Mouse (Mus musculus): ENCODE results near the gene Plg. TPM values are rescaled to one million over a fixed set of nuclear protein-coding genes. Genes with fewer than 3 reads are reported as not detected.

Gene Plg
- total RNA-seq, 2 experiments from 2014 or later = not detected

- peak; percentile 68 for DNase-seq
- no peak for TF ChIP-seq CTCF (IDR thresholded peaks at IDR 0.05)
- intact Hi-C loops (cut with DNase I) = no loop called here
- Histone ChIP-seq H3K4me3 (no peak overlapping the region), H3K27ac (no peak overlapping the region)
These were observed 31.0 kb downstream of the Plg start for GRCm38 (mm10) chr17:12409346-12409944.

DNA sequence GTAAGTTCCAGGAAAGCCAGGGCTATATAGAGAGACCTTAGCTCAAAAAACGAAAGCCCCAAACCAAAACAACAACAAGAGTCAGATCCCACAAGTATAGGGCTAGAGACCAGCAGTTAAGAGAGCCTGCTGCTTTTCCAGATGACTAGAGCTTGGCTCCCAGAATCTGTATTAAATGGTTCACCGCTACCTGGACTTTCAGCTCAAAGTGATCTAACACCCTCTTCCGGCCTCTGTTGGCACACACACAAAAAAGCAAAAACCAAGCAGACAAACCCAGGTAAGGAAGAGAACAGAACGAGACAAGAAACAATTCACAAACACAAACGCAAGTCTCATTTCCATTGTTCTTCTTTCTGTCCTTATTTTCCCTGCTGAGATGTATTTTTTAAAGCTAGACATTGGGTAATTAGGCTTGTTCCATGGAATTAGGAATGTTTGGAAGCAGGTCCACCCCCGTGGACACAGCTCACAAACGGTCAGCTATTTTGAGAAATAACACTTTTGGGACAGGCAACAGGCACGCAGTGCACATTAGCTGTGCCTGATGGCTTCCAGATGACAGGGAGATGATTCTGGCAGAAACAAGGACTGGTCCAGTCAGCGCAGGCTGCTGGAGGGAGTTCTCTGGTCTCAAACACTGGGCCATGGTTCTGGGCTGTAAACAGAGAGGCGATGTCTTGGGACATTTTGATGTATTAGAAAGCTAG is 33.9 kb downstream of the Plg start:
- peak; percentile 71 for DNase-seq
- intact Hi-C loops (cut with DNase I) = no loop called here
- Histone ChIP-seq H3K4me3 (no peak overlapping the region), H3K27ac (peak overlapping the region; percentile 68)
- TF ChIP-seq CTCF (IDR thresholded peaks at IDR 0.05) = no peak

- no peak for DNase-seq
- intact Hi-C loops (cut with DNase I) = no loop called here
- TF ChIP-seq CTCF (IDR thresholded peaks at IDR 0.05) = no peak
- Histone ChIP-seq H3K4me3 (no peak overlapping the region), H3K27ac (peak overlapping the region; percentile 68)
These were observed 34.5 kb downstream of the Plg start for GRCm38 (mm10) chr17:12412891-12413237.

DNA sequence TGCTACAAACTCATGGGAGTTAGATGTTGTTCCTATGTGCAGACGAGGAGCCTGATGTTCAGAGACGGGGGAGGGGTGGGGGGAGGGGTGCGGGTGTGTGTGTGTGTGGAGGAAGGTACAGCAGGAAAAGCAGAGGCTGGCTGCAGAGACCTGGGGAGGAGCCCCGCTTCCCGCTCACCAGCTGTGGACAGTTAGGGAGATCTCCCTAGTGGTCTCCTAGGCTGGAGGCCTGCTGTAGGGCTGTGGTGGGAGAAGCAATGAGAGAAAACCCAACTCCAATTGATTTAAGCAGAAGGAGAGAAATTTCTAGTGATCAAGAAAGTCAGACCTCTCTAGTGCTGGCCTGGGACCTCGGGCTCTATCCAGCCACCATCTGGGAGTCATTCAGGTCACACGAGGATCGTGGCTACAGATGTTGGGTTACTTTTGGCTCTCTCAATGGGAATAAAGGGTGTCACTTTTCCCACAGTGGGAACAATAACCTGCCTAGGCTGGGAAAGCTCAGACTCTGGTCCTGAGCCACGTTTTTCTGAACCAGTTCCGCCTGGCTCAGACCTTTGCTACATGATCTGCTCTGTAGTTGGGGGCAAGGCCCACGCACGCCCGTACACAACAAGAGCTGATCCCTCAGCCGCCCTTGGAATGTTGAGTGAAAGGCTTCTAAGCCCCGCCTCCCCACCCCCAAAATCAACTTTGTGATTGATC is 36.8 kb downstream of the Plg start:
- intact Hi-C loops (cut with DNase I) = loop anchor here (1.0 kb wide), 1 partner anchor 245 kb away; no protein-coding TSS in a partner anchor
- DNase-seq = peak; percentile 66
- H3K4me3 ChIP-seq = no peak overlapping the region
- TF ChIP-seq CTCF (IDR thresholded peaks at IDR 0.05) = no peak
- peak overlapping the region; percentile 77 for H3K27ac ChIP-seq

- no peak for DNase-seq
- TF ChIP-seq CTCF (IDR thresholded peaks at IDR 0.05) = no peak
- intact Hi-C loops (cut with DNase I) = loop anchor here (1.0 kb wide), 4 partner anchors 40 to 395 kb away; no protein-coding TSS in a partner anchor
- Histone ChIP-seq H3K4me3 (no peak overlapping the region), H3K27ac (peak overlapping the region; percentile 77)
These were observed 37.3 kb downstream of the Plg start for GRCm38 (mm10) chr17:12415741-12416140.

- Histone ChIP-seq H3K4me3 (no peak overlapping the region), H3K27ac (peak overlapping the region; percentile 77)
- peak; percentile 82 for TF ChIP-seq CTCF (IDR thresholded peaks at IDR 0.05)
- DNase-seq = peak; percentile 86
- intact Hi-C loops (cut with DNase I) = loop anchor here (1.0 kb wide), 3 partner anchors 39 to 394 kb away; no protein-coding TSS in a partner anchor
These were observed 38.0 kb downstream of the Plg start for GRCm38 (mm10) chr17:12416250-12416895.

- TF ChIP-seq CTCF (IDR thresholded peaks at IDR 0.05) = no peak
- Histone ChIP-seq H3K27ac (peak overlapping the region; percentile 76), H3K4me3 (peak overlapping the region; percentile 8)
- DNase-seq = peak; percentile 78
- intact Hi-C loops (cut with DNase I) = no loop called here
These were observed 41.2 kb downstream of the Plg start for GRCm38 (mm10) chr17:12419491-12420079.

DNA sequence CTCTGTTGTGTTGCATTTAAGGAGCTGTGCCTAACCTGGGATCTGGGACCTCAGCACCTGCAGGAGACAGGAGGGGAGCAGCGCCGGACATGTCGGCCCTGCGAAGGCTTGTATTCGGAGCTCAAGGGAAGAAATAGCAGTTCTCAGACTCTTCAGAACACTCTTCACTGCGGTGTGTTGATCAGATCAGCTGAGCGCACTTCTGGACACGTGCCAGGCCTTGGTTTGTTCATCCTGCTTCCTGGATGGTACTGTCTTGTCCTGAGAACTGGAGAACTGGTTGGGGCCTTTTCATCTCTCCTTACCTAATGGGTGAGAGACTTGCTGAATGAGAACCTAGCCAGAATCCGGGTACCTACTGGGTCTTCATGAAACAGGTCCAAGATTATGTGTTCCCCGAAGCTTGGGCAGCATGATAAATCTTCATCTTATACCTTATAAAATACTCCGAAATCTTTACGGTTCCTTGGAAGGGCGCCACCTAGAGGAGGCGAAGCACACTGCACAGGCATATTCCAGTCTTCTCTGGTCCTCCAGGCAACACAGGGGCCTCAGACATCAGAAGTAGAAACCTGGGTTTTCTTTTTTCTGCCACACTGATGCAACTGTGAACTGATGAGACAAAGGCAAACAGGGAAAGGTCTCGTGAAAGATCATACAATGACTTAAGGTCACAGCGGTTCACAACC is 42.6 kb downstream of the Plg start:
- TF ChIP-seq CTCF (IDR thresholded peaks at IDR 0.05) = peak; percentile 69
- DNase-seq = no peak
- no peak overlapping the region for H3K27ac ChIP-seq
- intact Hi-C loops (cut with DNase I) = no loop called here
- no peak overlapping the region for H3K4me3 ChIP-seq

- intact Hi-C loops (cut with DNase I) = no loop called here
- H3K27ac ChIP-seq = no peak overlapping the region
- H3K4me3 ChIP-seq = no peak overlapping the region
- TF ChIP-seq CTCF (IDR thresholded peaks at IDR 0.05) = peak; percentile 21; the same call in 1 of the 2 replicates
- no peak for DNase-seq
These were observed 43.7 kb downstream of the Plg start for GRCm38 (mm10) chr17:12422143-12422542.

GRCm38 (mm10) chr17:12427156-12427555 is 48.7 kb downstream of the Plg start:
- no peak for DNase-seq
- H3K4me3 ChIP-seq = no peak overlapping the region
- no peak overlapping the region for H3K27ac ChIP-seq
- TF ChIP-seq CTCF (IDR thresholded peaks at IDR 0.05) = no peak
- intact Hi-C loops (cut with DNase I) = no loop called here

DNA sequence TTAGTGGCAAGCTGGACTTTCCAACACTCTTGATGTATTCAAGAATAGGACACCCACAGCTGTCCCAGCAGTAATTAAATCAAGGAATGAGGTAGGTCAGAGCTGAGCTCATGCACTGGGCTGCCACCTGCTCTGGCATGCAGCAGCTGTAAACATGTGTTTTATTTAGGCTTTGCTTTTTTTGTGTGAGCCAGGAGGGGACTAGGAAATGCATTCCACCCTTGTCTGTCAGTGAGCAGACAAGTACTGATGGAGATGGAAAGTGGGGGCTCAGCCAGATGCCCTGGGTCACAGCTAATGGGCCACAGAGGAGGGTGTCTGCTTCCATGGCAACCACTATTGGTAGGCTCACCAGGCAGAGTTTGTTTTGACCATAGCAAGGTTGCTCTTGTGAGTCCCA is 50.0 kb downstream of the Plg start:
- TF ChIP-seq CTCF (IDR thresholded peaks at IDR 0.05) = no peak
- intact Hi-C loops (cut with DNase I) = no loop called here
- Histone ChIP-seq H3K27ac (peak overlapping the region; percentile 59), H3K4me3 (no peak overlapping the region)
- peak; percentile 62 for DNase-seq

DNA sequence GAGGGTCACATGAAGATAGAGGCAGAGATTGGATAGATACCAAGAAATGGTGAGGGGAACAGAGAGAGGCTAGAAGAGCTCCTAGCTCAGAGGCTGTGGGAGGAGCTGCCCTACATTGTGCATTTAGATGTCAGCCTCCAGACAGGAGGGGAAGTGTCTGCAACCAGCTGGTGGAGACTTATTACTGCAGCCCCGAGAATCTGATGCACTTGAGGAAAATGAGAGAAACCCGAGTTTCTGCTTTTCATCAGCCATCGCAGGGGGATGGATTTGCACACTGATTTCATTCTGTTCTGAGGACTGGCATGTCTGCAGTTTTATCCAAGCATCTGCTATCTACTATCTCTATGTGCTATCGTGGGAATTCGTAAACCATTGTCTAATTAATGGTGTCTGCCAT is 53.3 kb downstream of the Plg start:
- Histone ChIP-seq H3K4me3 (no peak overlapping the region), H3K27ac (no peak overlapping the region)
- intact Hi-C loops (cut with DNase I) = no loop called here
- no peak for DNase-seq
- TF ChIP-seq CTCF (IDR thresholded peaks at IDR 0.05) = no peak
